Mouse (Mus musculus): ENCODE measurements around the gene Fam124b.

Fam124b gene

GRCm38 (mm10) chr1:80218268-80218667, at the start of gene Fam124b:
TSS of gene Fam124b (minus strand) at chr1:80218473.
- peak; percentile 25 to 28 for DNase-seq

GRCm38 (mm10) chr1:80260443-80260842, 42.2 kb upstream of the Fam124b start:
- no peak for DNase-seq

- no peak for DNase-seq
Observed at GRCm38 (mm10) chr1:80258632-80259031, 40.4 kb upstream of the Fam124b start.

- no peak for DNase-seq
Observed at GRCm38 (mm10) chr1:80253309-80253708, 35.0 kb upstream of the Fam124b start.

- no peak for DNase-seq
Observed at GRCm38 (mm10) chr1:80250247-80250646, 32.0 kb upstream of the Fam124b start.

GRCm38 (mm10) chr1:80247131-80247530, 28.9 kb upstream of the Fam124b start:
- DNase-seq, result no peak

- no peak for DNase-seq
Observed at GRCm38 (mm10) chr1:80244123-80244522, 25.9 kb upstream of the Fam124b start.

GRCm38 (mm10) chr1:80241579-80241978, 23.3 kb upstream of the Fam124b start:
- DNase-seq, result no peak

GRCm38 (mm10) chr1:80240017-80240660, 21.9 kb upstream of the Fam124b start:
- DNase-seq, result no peak

- DNase-seq, result no peak
Observed at GRCm38 (mm10) chr1:80239481-80239880, 21.2 kb upstream of the Fam124b start.

GRCm38 (mm10) chr1:80236951-80237702, 18.9 kb upstream of the Fam124b start:
- no peak for DNase-seq

- DNase-seq, result no peak
Observed at GRCm38 (mm10) chr1:80236126-80236525, 17.9 kb upstream of the Fam124b start.

- no peak for DNase-seq
Observed at GRCm38 (mm10) chr1:80230612-80231011, 12.3 kb upstream of the Fam124b start.

GRCm38 (mm10) chr1:80224839-80225412, 6.7 kb upstream of the Fam124b start:
- no peak for DNase-seq

- no peak for DNase-seq
Observed at GRCm38 (mm10) chr1:80221151-80221550, 2.9 kb upstream of the Fam124b start.

- peak; percentile 13 to 16 for DNase-seq
Observed at GRCm38 (mm10) chr1:80213826-80214225, 4.4 kb downstream of the Fam124b start.

GRCm38 (mm10) chr1:80213146-80213545, 5.1 kb downstream of the Fam124b start:
- no peak for DNase-seq

- DNase-seq, result no peak
Observed at GRCm38 (mm10) chr1:80202314-80202713, 16.0 kb downstream of the Fam124b start.

- DNase-seq, result no peak
Observed at GRCm38 (mm10) chr1:80192837-80193236, 25.4 kb downstream of the Fam124b start.

GRCm38 (mm10) chr1:80181414-80181805, 36.9 kb downstream of the Fam124b start:
- DNase-seq, result no peak

GRCm38 (mm10) chr1:80180767-80181413, 37.4 kb downstream of the Fam124b start:
- DNase-seq, result peak; percentile 73 to 75

GRCm38 (mm10) chr1:80180128-80180527, 38.1 kb downstream of the Fam124b start:
- DNase-seq, result no peak

GRCm38 (mm10) chr1:80177651-80178382, 40.5 kb downstream of the Fam124b start:
- no peak for DNase-seq

Data from B cell, adult 2 months (primary cell).